Mouse (Mus musculus): Measurements from ENCODE around the gene Ccnl2.

GRCm38 (mm10) chr4:155779498-155779897, 32.8 kb upstream of the Ccnl2 start:
- no peak for TF ChIP-seq POLR2A (IDR thresholded peaks at IDR 0.05; ENCODE audit: insufficient read length, low read depth)
- no peak for TF ChIP-seq TCF3 (IDR thresholded peaks at IDR 0.05; ENCODE audit: insufficient read length, low read depth)
- no peak for TF ChIP-seq USF1 (IDR thresholded peaks at IDR 0.05; ENCODE audit: low read depth)
- no peak for TF ChIP-seq CEBPB (IDR thresholded peaks at IDR 0.05; ENCODE audit: insufficient read depth, poor library complexity, severe bottlenecking)
- TF ChIP-seq MAX (IDR thresholded peaks at IDR 0.05; ENCODE audit: low read depth), result no peak
- TF ChIP-seq E2F4 (IDR thresholded peaks at IDR 0.05; ENCODE audit: insufficient read depth), result no peak
- TF ChIP-seq POLR2AphosphoS2 (IDR thresholded peaks at IDR 0.05; ENCODE audit: insufficient read length, low read depth), result no peak

All from myocyte (in vitro differentiated cells).